Mouse (Mus musculus) G1E-ER4 (cell line): ENCODE data around the gene Fam241b. TPM values are rescaled to one million over a fixed set of nuclear protein-coding genes. Genes with fewer than 3 reads are reported as not detected.

Source experiments
- GATA1 ChIP-seq: IDR thresholded peaks from one replicate; pipeline ENCODE4 v1.8.0; 2012; ENCODE audit warnings: low read length, inconsistent platforms
- polyA plus RNA-seq: library from polyadenylated mRNA; stranded (reverse); fragments of >175 nt; gene quantifications from 2 replicates; pipeline ENCODE4 v1.2.3, GENCODE M21; 2012

The Fam241b gene
- polyA plus RNA-seq, 1 experiment = 4.6 TPM

GRCm38 (mm10) chr10:62147466-62148248, 3.9 kb upstream of the Fam241b start:
- TF ChIP-seq GATA1 = no peak

GRCm38 (mm10) chr10:62145957-62146356, 2.2 kb upstream of the Fam241b start:
- TF ChIP-seq GATA1 = no peak

DNA sequence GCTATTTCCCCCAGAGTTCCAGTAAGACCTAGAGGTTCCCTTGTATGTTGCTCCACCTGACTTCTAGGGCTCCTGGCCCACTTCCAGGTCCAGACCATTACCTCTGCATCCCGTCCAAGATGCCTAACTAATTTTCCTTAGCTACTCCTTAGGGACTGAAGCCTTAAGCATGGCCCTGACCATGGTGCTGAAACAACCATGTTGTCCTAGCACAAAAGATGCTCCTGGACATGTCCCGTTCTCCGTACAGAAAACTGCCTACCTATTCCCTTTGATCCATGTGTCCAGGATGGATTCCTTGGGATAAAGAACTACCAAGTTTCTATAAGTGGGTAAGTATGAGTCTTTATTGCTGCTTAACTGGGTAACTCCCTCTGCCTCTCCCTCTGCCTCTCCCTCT, 5.7 kb downstream of the Fam241b start:
- TF ChIP-seq GATA1 = no peak

DNA sequence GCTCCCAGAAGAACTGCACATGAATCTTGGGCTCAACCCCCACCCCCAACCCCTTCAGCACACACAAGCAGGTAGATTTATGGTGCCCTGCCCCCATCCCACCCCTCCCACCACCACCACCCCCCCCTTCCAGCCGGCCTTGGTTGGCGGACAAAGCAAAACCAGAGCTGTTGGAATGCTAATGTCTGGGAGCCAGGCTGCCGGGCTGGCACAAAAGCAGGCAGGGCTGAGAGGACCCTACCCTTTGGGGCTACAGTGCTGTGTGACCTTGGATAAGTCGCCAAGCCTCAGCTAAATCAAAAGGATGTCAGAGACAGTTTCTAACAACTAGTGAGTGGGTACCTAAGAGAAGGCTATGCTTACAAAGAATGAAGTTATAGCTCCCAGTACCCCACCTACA, 6.6 kb downstream of the Fam241b start:
- TF ChIP-seq GATA1 = no peak

DNA sequence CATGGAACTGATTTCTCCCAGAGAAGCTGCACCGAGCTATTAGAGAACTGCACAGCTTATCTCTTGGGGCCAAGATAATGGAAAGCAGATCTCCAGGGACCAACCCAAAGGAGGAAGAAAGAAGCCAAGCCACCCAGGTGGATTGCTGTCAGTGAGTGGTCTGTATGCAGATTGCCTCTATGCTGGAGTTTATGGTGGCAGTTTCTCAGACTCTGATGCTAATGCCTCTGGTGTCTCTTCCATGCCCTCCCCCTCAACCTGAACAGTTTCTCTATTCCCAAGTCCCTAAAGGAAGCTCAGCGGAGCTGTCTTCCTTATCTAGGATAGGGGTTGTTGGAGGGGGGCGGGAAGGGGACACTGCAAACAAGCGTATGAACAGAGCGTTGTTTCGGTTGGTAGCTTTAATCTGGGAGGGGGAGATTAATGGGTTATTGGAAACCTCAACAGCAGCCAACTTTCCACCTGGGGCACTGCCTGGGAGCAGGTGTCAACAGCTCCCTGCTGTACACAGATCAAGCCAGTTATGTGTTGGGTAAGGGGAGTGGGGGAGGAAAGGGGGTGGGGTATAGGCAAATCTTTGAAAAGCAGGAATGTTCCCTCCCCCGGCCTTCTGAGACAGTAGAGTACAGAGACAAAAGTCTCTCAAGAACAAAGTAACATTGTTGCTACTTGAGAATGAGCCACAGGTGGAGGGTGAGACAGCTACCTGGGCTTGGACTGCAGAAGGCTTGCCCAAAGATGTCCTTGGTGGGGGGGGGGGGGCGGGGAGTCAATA, 7.8 kb downstream of the Fam241b start:
- no peak for TF ChIP-seq GATA1

DNA sequence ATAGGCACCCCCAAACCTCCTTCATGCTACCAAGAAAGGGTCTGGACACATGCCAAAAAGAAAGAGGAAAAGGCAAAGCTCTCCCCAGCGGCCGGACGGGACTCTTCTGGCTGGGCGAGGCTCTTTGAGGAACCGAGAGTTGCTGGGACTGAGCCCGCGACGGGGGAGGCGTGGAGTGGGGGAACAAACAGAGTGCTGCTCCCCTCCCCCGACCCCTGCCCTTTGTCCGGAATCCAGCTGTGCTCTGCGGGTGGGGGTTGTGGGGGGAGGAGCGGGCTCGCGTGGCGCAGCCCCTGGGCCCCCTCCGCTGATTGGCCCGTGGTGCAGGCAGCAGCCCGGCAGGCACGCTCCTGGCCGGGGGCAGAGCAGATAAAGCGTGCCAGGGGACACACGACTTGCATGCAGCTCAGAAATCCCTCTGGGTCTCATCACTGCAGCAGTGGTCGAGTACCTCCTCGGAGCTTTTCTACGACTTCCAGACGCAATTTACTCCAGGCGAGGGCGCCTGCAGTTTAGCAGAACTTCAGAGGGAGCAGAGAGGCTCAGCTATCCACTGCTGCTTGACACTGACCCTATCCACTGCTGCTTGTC, 10.9 kb downstream of the Fam241b start, which contains the start of gene Neurog3:
Gene Neurog3 (plus strand): TSS at position 400 of the 591 bp plus-strand sequence.
- no peak for TF ChIP-seq GATA1

- TF ChIP-seq GATA1 = no peak
Observed at GRCm38 (mm10) chr10:62128316-62128951, 15.3 kb downstream of the Fam241b start.

GRCm38 (mm10) chr10:62127711-62128231, 15.9 kb downstream of the Fam241b start:
- no peak for TF ChIP-seq GATA1

GRCm38 (mm10) chr10:62127137-62127536, 16.6 kb downstream of the Fam241b start:
- no peak for TF ChIP-seq GATA1

GRCm38 (mm10) chr10:62113865-62114647, 29.7 kb downstream of the Fam241b start:
- no peak for TF ChIP-seq GATA1

DNA sequence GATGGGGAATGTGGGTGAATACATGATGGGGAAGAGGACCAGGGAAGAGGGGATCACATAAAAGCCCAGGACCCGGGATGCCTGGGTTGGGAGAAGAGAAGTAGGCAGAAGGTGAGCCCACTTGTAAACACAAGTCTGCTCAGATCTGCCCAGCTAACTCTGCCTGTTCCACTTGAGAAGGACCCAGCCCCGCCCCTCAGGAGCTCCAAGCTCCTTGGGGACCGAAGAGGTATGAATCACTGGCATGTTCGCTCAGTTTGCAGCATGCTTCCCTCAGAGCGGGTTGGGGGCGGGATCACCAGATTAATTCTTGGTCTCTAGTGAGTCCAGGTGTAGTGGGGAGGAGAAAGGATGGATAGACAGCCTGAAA, 32.5 kb downstream of the Fam241b start:
- no peak for TF ChIP-seq GATA1

- TF ChIP-seq GATA1 = no peak
Observed at GRCm38 (mm10) chr10:62110504-62111206, 33.1 kb downstream of the Fam241b start.

DNA sequence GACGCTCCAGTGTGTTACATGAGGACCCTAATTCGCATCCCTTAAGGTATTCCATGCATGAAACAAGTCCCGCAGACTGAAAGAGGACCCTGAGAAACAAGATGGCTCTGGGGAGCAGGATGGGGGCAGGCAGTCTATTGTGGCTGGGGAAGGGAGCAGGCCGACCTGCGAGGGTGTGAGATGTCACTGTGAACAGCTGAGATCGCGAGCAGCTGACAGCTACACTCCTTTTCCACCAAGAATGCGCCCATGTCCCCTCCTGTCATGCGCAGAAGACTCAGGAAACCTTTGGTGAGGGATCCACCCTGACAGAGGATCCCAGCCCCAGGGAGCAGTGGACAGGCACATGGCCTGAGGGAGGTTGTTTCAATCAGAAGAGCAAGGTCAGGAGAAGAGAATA, 36.7 kb downstream of the Fam241b start:
- TF ChIP-seq GATA1 = no peak

- TF ChIP-seq GATA1 = no peak
Observed at GRCm38 (mm10) chr10:62104835-62105576, 38.7 kb downstream of the Fam241b start.
